Mouse (Mus musculus) cortical plate, adult 2 months (tissue): ENCODE data around the gene Snap25.

Experiments used
- CTCF ChIP-seq: fragments of 200-500 bp; IDR thresholded peaks from 2 replicates; pipeline ENCODE4 v1.5.1; 2011; ENCODE audit warnings: mild to moderate bottlenecking, control low read depth, low read length; ENCODE audit not compliant: insufficient read depth; ENCODE audit errors: extremely low read depth
- POLR2A ChIP-seq: fragments of 200-500 bp; IDR thresholded peaks from 2 replicates; pipeline ENCODE4 v1.6.1; 2011; ENCODE audit warnings: mild to moderate bottlenecking, low read length, control low read depth; ENCODE audit not compliant: insufficient read depth; ENCODE audit errors: extremely low read depth

DNA sequence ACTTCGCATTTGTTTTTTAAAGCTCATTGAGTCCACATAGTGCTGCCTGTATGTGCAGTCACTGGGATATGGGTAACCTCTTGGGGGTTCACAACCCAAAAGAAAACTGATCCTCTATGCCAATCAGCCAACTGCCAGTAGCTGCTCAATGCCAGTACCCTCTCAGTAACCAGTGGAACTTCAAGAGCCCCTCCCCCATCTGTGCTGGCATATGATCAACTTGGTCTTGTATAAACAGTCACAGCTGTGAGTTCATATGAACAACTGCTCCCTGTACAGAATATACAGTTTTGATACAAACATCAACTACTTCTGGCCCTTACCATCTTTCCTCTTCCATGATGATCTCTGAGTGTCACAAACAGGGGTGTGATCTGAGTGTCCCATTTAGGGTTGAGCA lies 98.1 kb downstream of the Snap25 start:
- TF ChIP-seq POLR2A (no peak), CTCF (no peak)
